Mouse (Mus musculus): ENCODE results near the gene Dusp1. TPM values are rescaled to one million over a fixed set of nuclear protein-coding genes. Genes with fewer than 3 reads are reported as not detected.

Dusp1 gene
- total RNA-seq, 2 experiments from 2014 or later = 15.3 to 16.1 TPM

GRCm38 (mm10) chr17:26468102-26468894 lies 93.6 kb downstream of the Dusp1 start:
- no peak for DNase-seq (ENCODE audit: low spot score in 2 of 2)

- no peak for DNase-seq (ENCODE audit: low spot score in 2 of 2)
Observed at GRCm38 (mm10) chr17:26467619-26468018, 94.3 kb downstream of the Dusp1 start.

- DNase-seq (ENCODE audit: low spot score in 2 of 2) = peak; percentile 85 to 88
Observed at GRCm38 (mm10) chr17:26466741-26467150, 95.2 kb downstream of the Dusp1 start.

- no peak for DNase-seq (ENCODE audit: low spot score in 2 of 2)
Observed at GRCm38 (mm10) chr17:26464972-26465371, 97.0 kb downstream of the Dusp1 start.

- DNase-seq (ENCODE audit: low spot score in 2 of 2) = no peak
Observed at GRCm38 (mm10) chr17:26464481-26464880, 97.4 kb downstream of the Dusp1 start.

GRCm38 (mm10) chr17:26463984-26464383 lies 97.9 kb downstream of the Dusp1 start:
- no peak for DNase-seq (ENCODE audit: low spot score in 2 of 2)

GRCm38 (mm10) chr17:26463432-26463831 lies 98.5 kb downstream of the Dusp1 start:
- no peak for DNase-seq (ENCODE audit: low spot score in 2 of 2)

GRCm38 (mm10) chr17:26462634-26463170 lies 99.2 kb downstream of the Dusp1 start:
- DNase-seq (ENCODE audit: low spot score in 2 of 2) = peak; percentile 85 to 87

GRCm38 (mm10) chr17:26458049-26458448 lies 103.9 kb downstream of the Dusp1 start:
- no peak for DNase-seq (ENCODE audit: low spot score in 2 of 2)

- no peak for DNase-seq (ENCODE audit: low spot score in 2 of 2)
Observed at GRCm38 (mm10) chr17:26457506-26457905, 104.4 kb downstream of the Dusp1 start.

Small RNA genes lying within 50 kb of the gene (microRNA-seq; reads per million reads assigned to microRNA genes)
- gene Gm22420 = 0 reads per million in 2 experiments

Other genes starting within 250 kb of the Dusp1 start
- gene Neurl1b, start 147.3 kb downstream of the Dusp1 start, total RNA-seq (2021) = 10 to 100 TPM; 87.9 to 88.7 TPM
- 100 to 1,000 TPM; 128 to 155 TPM for gene Ergic1, start 639 bp downstream of the Dusp1 start, total RNA-seq (2021)
- 10 to 100 TPM; 35.5 to 38.6 TPM for gene Atp6v0e, start 101.1 kb upstream of the Dusp1 start, total RNA-seq (2021)
- 10 to 100 TPM; 26.4 to 26.7 TPM for gene Crebrf, start 153.5 kb upstream of the Dusp1 start, total RNA-seq (2021)
- gene Bnip1, start 218.9 kb upstream of the Dusp1 start, total RNA-seq (2021) = 10 to 100 TPM; 33.0 to 34.1 TPM

Measured in layer of hippocampus, postnatal 10 days (tissue).